Mouse (Mus musculus): Measurements from ENCODE around the gene Rabgap1. TPM values are rescaled to one million over a fixed set of nuclear protein-coding genes. Genes with fewer than 3 reads are reported as not detected.

The Rabgap1 gene
- polyA plus RNA-seq (2011; ENCODE audit: insufficient read length, low read depth, missing spikeins): 63.1 and 66.7 TPM in 2 replicates

- peak within 1 kb of the TSS; percentile 80 for H3K27ac ChIP-seq (ENCODE audit: insufficient read depth, low read length)
- TF ChIP-seq CTCF (IDR thresholded peaks at IDR 0.05; ENCODE audit: borderline replicate concordance, insufficient read depth, low read length) (no peak), POLR2A (IDR thresholded peaks at IDR 0.05; ENCODE audit: low read depth, low read length) (peak; percentile 82)
- peak within 1 kb of the TSS; percentile 96 for H3K4me3 ChIP-seq (ENCODE audit: insufficient read depth, low read length)
- peaks cover 4% of the 10 kb centered on the region; the same call in 1 of the 2 replicates for H3K4me1 ChIP-seq (ENCODE audit: control insufficient read depth, insufficient read depth, low read length)
These were observed at the start of gene Rabgap1, which contains the start of the genes Zbtb26 and Zbtb6 for GRCm38 (mm10) chr2:37442611-37443591. TSS of gene Rabgap1 (plus strand) at chr2:37443279. TSS of gene Zbtb26 (minus strand) at chr2:37443135. TSS of gene Zbtb6 (minus strand) at chr2:37443171.

GRCm38 (mm10) chr2:37395539-37395938 lies 47.5 kb upstream of the Rabgap1 start:
- H3K27ac ChIP-seq (ENCODE audit: insufficient read depth, low read length): no peak overlapping the region
- no peak for TF ChIP-seq CTCF (IDR thresholded peaks at IDR 0.05; ENCODE audit: borderline replicate concordance, insufficient read depth, low read length)
- no peak for TF ChIP-seq POLR2A (IDR thresholded peaks at IDR 0.05; ENCODE audit: low read depth, low read length)
- H3K4me1 ChIP-seq (ENCODE audit: control insufficient read depth, insufficient read depth, low read length): no peaks in the 10 kb centered on the region
- H3K4me3 ChIP-seq (ENCODE audit: insufficient read depth, low read length): no peak overlapping the region

DNA sequence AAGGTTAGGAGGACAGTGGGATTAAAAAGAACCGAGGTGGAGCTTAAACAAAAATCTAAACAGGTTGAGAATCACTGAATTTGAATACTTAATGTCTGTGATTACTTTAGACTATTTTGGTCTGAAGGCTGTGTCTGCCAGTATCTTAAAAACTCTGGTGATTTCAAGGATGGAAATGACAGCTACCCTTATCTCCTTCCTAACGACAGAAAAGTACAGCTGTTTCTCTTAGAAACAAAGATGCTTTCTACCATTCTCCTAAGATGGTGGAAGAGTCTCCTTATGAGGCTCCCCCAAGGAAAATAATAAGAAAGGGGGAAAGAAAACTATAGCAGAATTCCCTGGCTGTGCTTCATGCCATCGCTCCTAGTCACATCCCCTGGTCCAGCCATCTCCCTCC lies 21.2 kb upstream of the Rabgap1 start:
- Histone ChIP-seq H3K4me3 (ENCODE audit: insufficient read depth, low read length) (peak overlapping the region; percentile 71), H3K4me1 (ENCODE audit: control insufficient read depth, insufficient read depth, low read length) (no peaks in the 10 kb centered on the region), H3K27ac (ENCODE audit: insufficient read depth, low read length) (peak overlapping the region; percentile 34; the same call in 1 of the 2 replicates)
- TF ChIP-seq POLR2A (IDR thresholded peaks at IDR 0.05; ENCODE audit: low read depth, low read length) (no peak), CTCF (IDR thresholded peaks at IDR 0.05; ENCODE audit: borderline replicate concordance, insufficient read depth, low read length) (no peak)

DNA sequence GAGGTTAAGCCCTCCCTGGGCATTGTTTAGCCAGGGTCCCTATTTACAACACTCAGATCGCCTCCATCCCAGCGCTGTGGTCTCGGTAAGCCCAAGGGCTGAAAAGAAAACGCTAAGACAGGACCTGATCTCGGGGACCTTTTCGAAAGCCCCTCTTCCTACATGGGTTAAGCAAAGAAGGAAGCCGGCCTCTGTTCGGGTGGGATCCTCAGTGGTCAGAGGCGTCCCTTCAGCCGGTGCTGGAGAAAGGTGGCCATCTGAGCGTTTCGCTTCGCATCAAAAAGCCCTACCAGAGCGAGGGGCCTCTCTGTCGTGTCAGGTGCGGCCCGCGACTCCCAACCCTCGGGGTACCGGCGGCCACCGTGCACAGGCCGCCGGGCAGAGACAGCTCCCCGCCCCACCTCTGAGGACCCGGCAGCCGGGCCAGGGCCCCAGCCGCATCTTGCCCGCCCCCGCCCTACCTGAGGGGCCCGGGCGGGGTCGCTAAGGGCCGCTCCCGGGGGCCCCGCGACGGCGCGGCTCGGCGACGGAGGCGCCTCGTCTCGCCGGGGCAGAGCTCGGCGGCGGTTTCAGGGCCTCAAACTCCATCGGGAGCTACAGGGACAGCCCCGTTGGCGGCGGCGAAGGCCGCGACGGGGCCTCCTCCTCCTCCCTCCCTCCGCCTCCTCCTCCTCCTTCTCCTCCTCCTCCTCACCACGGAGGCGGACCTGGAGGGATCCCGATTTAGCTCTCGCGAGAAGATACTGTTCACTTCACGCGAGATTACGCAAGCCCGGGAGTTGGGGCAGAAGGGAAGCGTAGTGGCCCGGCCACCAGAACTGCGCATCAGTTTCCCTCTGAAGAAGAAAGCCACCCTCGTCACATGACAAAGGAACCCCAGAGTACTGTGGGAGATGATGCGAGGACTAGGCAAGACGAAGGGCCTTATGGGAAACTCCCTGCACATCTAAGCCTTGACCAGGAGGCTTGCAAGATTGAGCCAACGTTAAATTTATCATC lies 20.5 kb upstream of the Rabgap1 start, which contains the start of gene Rc3h2:
Gene Rc3h2 (minus strand): TSS at position 598 of the 999 bp plus-strand sequence.
- no peaks in the 10 kb centered on the region for H3K4me1 ChIP-seq (ENCODE audit: control insufficient read depth, insufficient read depth, low read length)
- peak; percentile 89 for TF ChIP-seq POLR2A (IDR thresholded peaks at IDR 0.05; ENCODE audit: low read depth, low read length)
- no peak for TF ChIP-seq CTCF (IDR thresholded peaks at IDR 0.05; ENCODE audit: borderline replicate concordance, insufficient read depth, low read length)
- peak within 1 kb of the TSS; percentile 71 for H3K4me3 ChIP-seq (ENCODE audit: insufficient read depth, low read length)
- peak within 1 kb of the TSS; percentile 34 for H3K27ac ChIP-seq (ENCODE audit: insufficient read depth, low read length)

GRCm38 (mm10) chr2:37423671-37424070 lies 19.4 kb upstream of the Rabgap1 start:
- TF ChIP-seq POLR2A (IDR thresholded peaks at IDR 0.05; ENCODE audit: low read depth, low read length) (no peak), CTCF (IDR thresholded peaks at IDR 0.05; ENCODE audit: borderline replicate concordance, insufficient read depth, low read length) (no peak)
- Histone ChIP-seq H3K27ac (ENCODE audit: insufficient read depth, low read length) (no peak overlapping the region), H3K4me3 (ENCODE audit: insufficient read depth, low read length) (no peak overlapping the region), H3K4me1 (ENCODE audit: control insufficient read depth, insufficient read depth, low read length) (no peaks in the 10 kb centered on the region)

- no peaks in the 10 kb centered on the region for H3K4me1 ChIP-seq (ENCODE audit: control insufficient read depth, insufficient read depth, low read length)
- H3K4me3 ChIP-seq (ENCODE audit: insufficient read depth, low read length): peak overlapping the region; percentile 83
- TF ChIP-seq POLR2A (IDR thresholded peaks at IDR 0.05; ENCODE audit: low read depth, low read length): peak; percentile 73
- no peak for TF ChIP-seq CTCF (IDR thresholded peaks at IDR 0.05; ENCODE audit: borderline replicate concordance, insufficient read depth, low read length)
- peak overlapping the region; percentile 93 for H3K27ac ChIP-seq (ENCODE audit: insufficient read depth, low read length)
These were observed 12.2 kb upstream of the Rabgap1 start for GRCm38 (mm10) chr2:37430593-37431464.

GRCm38 (mm10) chr2:37431609-37432008 lies 11.5 kb upstream of the Rabgap1 start:
- TF ChIP-seq CTCF (IDR thresholded peaks at IDR 0.05; ENCODE audit: borderline replicate concordance, insufficient read depth, low read length) (no peak), POLR2A (IDR thresholded peaks at IDR 0.05; ENCODE audit: low read depth, low read length) (no peak)
- Histone ChIP-seq H3K4me3 (ENCODE audit: insufficient read depth, low read length) (peak overlapping the region; percentile 40), H3K27ac (ENCODE audit: insufficient read depth, low read length) (peak overlapping the region; percentile 74), H3K4me1 (ENCODE audit: control insufficient read depth, insufficient read depth, low read length) (no peaks in the 10 kb centered on the region)

DNA sequence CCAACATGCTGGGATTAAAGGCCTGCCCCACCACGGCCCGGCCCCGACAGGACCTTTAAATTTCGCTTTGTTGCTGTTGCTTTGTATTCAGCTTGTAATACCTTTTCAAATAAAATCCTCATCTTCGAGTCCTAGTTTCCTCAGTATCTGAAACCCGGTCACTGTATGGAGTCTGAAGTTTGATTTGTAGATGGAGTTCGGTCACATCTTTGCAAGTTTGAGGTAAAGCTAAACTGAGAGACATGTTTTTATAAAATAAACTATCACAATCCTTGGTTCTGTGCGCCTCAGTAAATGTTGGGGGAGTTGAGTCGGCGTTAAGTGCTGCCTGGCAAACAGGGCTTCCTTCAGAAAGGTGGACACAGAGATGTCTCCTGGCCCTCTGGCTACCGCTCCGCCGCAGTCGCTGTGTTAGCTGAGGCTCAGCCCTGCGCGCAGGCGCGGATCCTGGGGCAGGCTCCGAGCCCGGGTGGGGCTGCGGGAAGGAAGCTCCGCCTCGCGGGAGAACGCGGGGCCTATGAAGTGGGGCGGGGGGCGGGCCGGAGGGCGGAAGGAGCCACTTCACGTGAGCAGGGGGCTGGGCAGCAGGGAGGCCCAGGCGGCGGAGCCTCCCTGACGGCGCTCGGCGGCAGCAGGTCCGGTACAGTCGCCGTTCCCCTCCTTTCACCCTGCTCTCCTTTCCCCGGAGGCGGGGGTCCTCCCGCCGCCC lies 8.7 kb downstream of the Rabgap1 start:
- TF ChIP-seq CTCF (IDR thresholded peaks at IDR 0.05; ENCODE audit: borderline replicate concordance, insufficient read depth, low read length) (no peak), POLR2A (IDR thresholded peaks at IDR 0.05; ENCODE audit: low read depth, low read length) (peak; percentile 91)
- peak overlapping the region; percentile 88 for H3K4me3 ChIP-seq (ENCODE audit: insufficient read depth, low read length)
- H3K4me1 ChIP-seq (ENCODE audit: control insufficient read depth, insufficient read depth, low read length): no peaks in the 10 kb centered on the region

More for the DNA sequence above, 8.7 kb downstream of the Rabgap1 start:
- peak overlapping the region; percentile 50 for H3K27ac ChIP-seq (ENCODE audit: insufficient read depth, low read length)
